Mouse (Mus musculus) megakaryocyte, embryonic 14.5 days (primary cell): ENCODE measurements around the gene Zfp385b. TPM values are rescaled to one million over a fixed set of nuclear protein-coding genes. Genes with fewer than 3 reads are reported as not detected.

Experiments used
- H3K27me3 ChIP-seq: replicated peaks from 2 replicates; pipeline ENCODE3; 2012; ENCODE audit warnings: inconsistent platforms
- H3K36me3 ChIP-seq: replicated peaks from 2 replicates; pipeline ENCODE3; 2012; ENCODE audit warnings: low read length, inconsistent platforms, mixed read lengths
- H3K4me1 ChIP-seq: 2 replicates; pipeline ENCODE4 v1.6.1; 2012; ENCODE audit warnings: inconsistent platforms
- H3K4me3 ChIP-seq: replicated peaks from 2 replicates; pipeline ENCODE3; 2012; ENCODE audit warnings: moderate library complexity, mild to moderate bottlenecking, inconsistent platforms
- H3K9me3 ChIP-seq: 2 replicates; pipeline ENCODE4 v1.6.1; 2012; ENCODE audit warnings: inconsistent platforms
- FLI1 ChIP-seq: IDR thresholded peaks from 2 replicates; pipeline ENCODE4 v1.6.1; 2012; ENCODE audit warnings: low read length, inconsistent platforms, mixed read lengths
- GATA1 ChIP-seq: IDR thresholded peaks from 3 replicates; pipeline ENCODE4 v1.6.1; 2012; ENCODE audit warnings: mixed read lengths, low read length, inconsistent platforms, borderline replicate concordance
- polyA plus RNA-seq: library from polyadenylated mRNA; stranded (reverse); fragments of >175 nt; gene quantifications from 2 replicates; pipeline ENCODE4 v1.2.3, GENCODE M21; 2012; ENCODE audit warnings: low replicate concordance; ENCODE audit not compliant: insufficient read depth

Gene Zfp385b
- polyA plus RNA-seq, 1 experiment, result not detected

DNA sequence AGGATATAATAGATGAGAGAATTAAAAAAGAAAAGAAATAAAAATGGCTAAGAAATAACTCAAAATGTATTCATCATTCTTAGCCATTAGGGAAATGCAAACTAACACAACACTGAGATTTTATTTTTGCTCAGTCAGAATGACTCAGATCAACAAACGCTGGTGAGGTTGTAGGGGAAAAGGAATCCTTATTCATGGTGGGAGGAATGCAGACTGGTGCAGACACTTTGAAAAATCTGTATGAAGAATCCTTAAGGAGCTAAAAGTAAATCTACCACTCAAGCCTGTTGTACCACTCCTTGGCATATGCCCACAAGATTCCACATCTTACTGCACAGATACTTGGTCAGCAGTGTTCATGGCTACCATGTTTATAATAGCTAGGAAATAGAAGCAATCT, 242.9 kb downstream of the Zfp385b start:
- Histone ChIP-seq H3K4me1 (no peaks in the 10 kb centered on the region), H3K4me3 (no peak overlapping the region), H3K9me3 (peaks cover 21% of the 10 kb centered on the region), H3K36me3 (no peaks in the 10 kb centered on the region), H3K27me3 (no peaks in the 10 kb centered on the region)
- TF ChIP-seq FLI1 (no peak), GATA1 (no peak)

DNA sequence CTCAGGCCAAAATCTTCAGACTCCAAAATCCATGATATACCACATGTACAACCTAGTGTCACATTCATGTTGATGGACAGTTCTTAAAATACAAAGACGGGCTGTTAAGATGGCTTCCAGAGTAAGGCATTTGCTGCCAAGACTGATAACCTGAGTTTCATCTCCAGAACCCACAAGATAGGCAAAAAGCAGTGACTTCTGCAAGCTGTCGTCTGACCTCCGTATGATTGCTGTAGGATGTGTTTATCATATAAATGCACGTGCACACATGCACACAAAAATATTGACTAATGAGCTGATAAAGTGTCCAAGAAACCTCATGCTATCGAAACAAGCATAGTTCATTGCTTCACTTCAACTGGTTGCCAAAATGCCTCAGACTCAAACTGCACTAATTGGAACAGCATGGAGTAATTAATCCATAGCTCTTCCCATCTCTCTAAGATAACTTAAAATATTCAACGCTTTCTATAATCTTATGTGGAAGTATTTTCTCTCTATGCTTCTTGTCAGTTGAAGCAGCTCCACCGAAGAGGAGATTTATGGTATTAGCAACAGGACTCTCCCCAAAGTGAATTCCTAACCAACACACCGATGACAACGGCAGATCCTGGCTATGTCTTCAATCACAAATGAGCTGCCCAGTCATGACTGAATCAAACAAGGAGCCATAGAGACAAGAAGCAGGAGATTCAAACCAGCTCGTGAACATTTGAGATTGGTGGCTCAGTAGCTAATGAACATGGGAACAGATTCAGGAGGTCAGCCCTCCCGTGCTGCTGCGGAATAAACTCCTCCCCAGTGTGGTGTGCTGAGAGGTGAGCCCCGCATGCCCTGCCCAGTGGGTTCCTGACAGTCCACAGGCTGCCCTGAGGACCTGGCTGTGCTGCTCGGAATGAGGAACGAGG, 251.7 kb downstream of the Zfp385b start:
- no peak for TF ChIP-seq GATA1
- no peak for TF ChIP-seq FLI1
- H3K4me1 ChIP-seq, result no peaks in the 10 kb centered on the region
- peaks cover 22% of the 10 kb centered on the region for H3K9me3 ChIP-seq
- H3K36me3 ChIP-seq, result no peaks in the 10 kb centered on the region
- peak overlapping the region; percentile 23 for H3K4me3 ChIP-seq
- no peaks in the 10 kb centered on the region for H3K27me3 ChIP-seq

DNA sequence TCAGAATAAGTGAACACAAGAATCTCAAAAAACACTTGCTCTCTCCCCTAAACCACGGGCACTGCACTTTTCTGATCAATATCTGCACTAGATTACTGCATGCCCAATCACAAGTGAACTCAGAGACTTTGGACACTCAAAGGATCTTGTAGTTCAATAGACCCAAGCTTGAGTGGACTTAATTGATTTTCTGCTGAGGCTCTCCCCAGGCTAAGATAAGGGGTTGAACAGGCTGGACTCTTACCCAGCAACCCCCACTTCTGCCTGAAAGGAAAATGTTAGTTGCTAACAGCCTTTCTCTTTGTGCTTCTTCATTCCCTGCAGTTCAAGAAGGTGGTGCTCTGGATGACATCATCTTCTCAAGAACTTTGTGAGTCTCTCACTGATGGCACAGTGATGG, 255.7 kb downstream of the Zfp385b start:
- Histone ChIP-seq H3K4me3 (no peak overlapping the region), H3K27me3 (no peaks in the 10 kb centered on the region), H3K4me1 (no peaks in the 10 kb centered on the region), H3K9me3 (peaks cover 26% of the 10 kb centered on the region), H3K36me3 (no peaks in the 10 kb centered on the region)
- TF ChIP-seq GATA1, result no peak
- TF ChIP-seq FLI1, result no peak

DNA sequence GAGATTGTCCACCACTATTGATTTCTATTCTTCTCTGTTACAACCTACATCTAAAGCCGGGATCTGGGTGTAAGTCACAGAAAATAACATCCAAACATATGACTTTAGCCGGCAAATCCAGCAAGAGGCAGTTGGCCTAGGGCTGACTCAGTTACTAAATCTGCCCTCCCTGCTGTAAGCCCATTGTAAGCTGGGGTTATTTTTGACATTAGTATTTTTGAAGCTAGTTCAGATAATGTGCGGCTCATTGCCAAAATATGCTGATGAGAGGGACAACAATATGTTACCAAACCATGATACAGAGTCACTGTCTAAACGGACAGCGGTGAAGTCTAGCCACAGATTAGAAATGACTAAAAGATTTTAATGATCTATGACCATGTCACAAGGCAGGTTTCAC, 257.5 kb downstream of the Zfp385b start:
- no peak for TF ChIP-seq FLI1
- no peak for TF ChIP-seq GATA1
- Histone ChIP-seq H3K4me3 (no peak overlapping the region), H3K36me3 (no peaks in the 10 kb centered on the region), H3K4me1 (no peaks in the 10 kb centered on the region), H3K27me3 (no peaks in the 10 kb centered on the region), H3K9me3 (peaks cover 20% of the 10 kb centered on the region)

DNA sequence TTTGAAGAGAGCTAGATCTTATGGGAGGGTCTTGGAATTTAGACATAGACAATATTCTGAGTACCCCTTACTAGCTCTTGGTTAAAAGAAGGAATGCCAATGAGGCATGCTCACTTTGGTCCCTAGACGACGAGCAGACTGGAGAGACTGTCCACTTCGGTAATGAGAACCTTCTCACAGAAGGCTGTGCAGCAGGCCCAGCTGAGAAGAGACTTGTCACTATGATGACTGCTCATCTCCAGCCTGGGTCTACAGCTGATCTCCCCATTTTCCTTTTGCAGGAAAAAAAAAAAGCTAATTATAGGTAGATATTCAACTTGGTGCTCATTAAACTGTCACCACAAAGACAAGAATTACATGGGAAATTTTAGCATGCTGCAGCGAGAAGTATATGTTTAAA, 262.5 kb downstream of the Zfp385b start:
- TF ChIP-seq GATA1 (no peak), FLI1 (no peak)
- no peaks in the 10 kb centered on the region for H3K4me1 ChIP-seq
- peaks cover 44% of the 10 kb centered on the region for H3K9me3 ChIP-seq
- H3K4me3 ChIP-seq, result no peak overlapping the region
- no peaks in the 10 kb centered on the region for H3K36me3 ChIP-seq
- no peaks in the 10 kb centered on the region for H3K27me3 ChIP-seq

- Histone ChIP-seq H3K9me3 (peaks cover 43% of the 10 kb centered on the region), H3K36me3 (no peaks in the 10 kb centered on the region), H3K27me3 (no peaks in the 10 kb centered on the region), H3K4me1 (no peaks in the 10 kb centered on the region), H3K4me3 (no peak overlapping the region)
- no peak for TF ChIP-seq FLI1
- TF ChIP-seq GATA1, result no peak
Observed at GRCm38 (mm10) chr2:77555980-77556379, 263.5 kb downstream of the Zfp385b start.

DNA sequence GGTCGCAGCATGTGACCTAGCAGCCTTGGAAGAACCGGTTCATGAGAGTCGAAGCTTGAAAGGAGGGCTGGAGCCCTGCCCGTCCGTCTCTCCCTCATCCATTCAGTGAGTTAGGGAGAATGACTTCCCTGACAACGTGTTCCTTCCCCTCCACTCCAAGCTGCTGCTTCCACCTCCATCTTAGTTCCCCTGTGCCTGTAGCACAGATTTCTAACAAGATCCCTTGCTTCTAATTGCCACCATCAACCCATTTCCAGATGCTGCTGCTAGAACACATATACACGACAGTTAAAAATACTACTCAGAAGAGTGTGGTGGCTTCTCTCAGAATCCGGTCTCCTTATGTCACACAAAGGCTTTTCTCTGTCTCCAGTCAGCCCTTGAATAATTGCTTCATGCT, 266.8 kb downstream of the Zfp385b start:
- TF ChIP-seq GATA1, result no peak
- peak overlapping the region; percentile 14 for H3K4me3 ChIP-seq
- no peaks in the 10 kb centered on the region for H3K27me3 ChIP-seq
- H3K9me3 ChIP-seq, result peaks cover 43% of the 10 kb centered on the region
- H3K36me3 ChIP-seq, result no peaks in the 10 kb centered on the region
- no peaks in the 10 kb centered on the region for H3K4me1 ChIP-seq

- H3K4me1 ChIP-seq, result no peaks in the 10 kb centered on the region
- TF ChIP-seq GATA1 (no peak), FLI1 (no peak)
- H3K36me3 ChIP-seq, result no peaks in the 10 kb centered on the region
- H3K9me3 ChIP-seq, result peaks cover 11% of the 10 kb centered on the region; the same call in 1 of the 2 replicates
- no peaks in the 10 kb centered on the region for H3K27me3 ChIP-seq
- no peak overlapping the region for H3K4me3 ChIP-seq
Observed at GRCm38 (mm10) chr2:77543388-77543787, 276.1 kb downstream of the Zfp385b start.

DNA sequence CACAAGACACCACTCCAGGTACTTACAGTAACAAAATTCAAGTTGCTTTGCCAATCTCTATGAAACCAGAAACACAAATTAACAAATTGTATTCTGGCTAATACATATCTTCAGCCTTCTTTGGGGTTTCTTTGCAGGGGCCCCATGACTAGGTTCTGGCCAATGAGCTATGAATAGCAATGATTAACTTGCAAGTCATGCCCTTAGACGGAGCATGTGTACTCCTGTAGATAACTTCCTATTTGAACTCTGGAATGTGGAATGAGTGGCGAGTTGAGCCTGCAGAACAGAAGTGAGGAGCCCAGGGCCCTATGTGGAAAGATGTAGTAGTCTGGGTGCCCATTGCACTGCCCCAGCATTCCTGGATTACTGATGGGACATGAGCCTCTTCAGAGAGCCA, 276.8 kb downstream of the Zfp385b start:
- Histone ChIP-seq H3K4me1 (no peaks in the 10 kb centered on the region), H3K4me3 (no peak overlapping the region), H3K9me3 (peaks cover 11% of the 10 kb centered on the region; the same call in 1 of the 2 replicates), H3K27me3 (no peaks in the 10 kb centered on the region), H3K36me3 (no peaks in the 10 kb centered on the region)
- TF ChIP-seq FLI1 (no peak), GATA1 (no peak)

- H3K27me3 ChIP-seq, result no peaks in the 10 kb centered on the region
- no peaks in the 10 kb centered on the region for H3K4me1 ChIP-seq
- peaks cover 11% of the 10 kb centered on the region; the same call in 1 of the 2 replicates for H3K9me3 ChIP-seq
- no peak overlapping the region for H3K4me3 ChIP-seq
- no peak for TF ChIP-seq FLI1
- no peak for TF ChIP-seq GATA1
- no peaks in the 10 kb centered on the region for H3K36me3 ChIP-seq
Observed at GRCm38 (mm10) chr2:77541681-77542080, 277.8 kb downstream of the Zfp385b start.
